Comparison of ENCODE assay signal across 26 mouse cellular contexts in genomic region chr6:28090981-28091380, GRCm38 (mm10). TPM values are rescaled to one million over a fixed set of nuclear protein-coding genes. Genes with fewer than 3 reads are reported as not detected.
"Had no signal": no experiment of that assay in that cellular context is flagged by ENCODE, and none has a peak within 500 bp of the region (broad histone marks: within the 10 kb centered on the region; RNA-seq: fewer than 3 reads in every experiment).

No protein-coding gene starts in this region.

- H3K4me1 ChIP-seq: heart, embryonic 10.5 days; heart, embryonic 12.5 days; hindbrain, embryonic 10.5 days; hindbrain, embryonic 13.5 days; hindbrain, embryonic 15.5 days; kidney, embryonic 15.5 days; limb, embryonic 10.5 days; limb, embryonic 12.5 days; liver, embryonic 13.5 days had no signal

- DNase-seq: gastrocnemius, adult 2 months; gastrocnemius, postnatal 10 days; gastrocnemius, postnatal 25 days; heart, adult 18-20 months; heart, postnatal 10 days; heart, postnatal 4 days; kidney, adult 11 months; kidney, adult 2 months; kidney, adult 9 months; kidney, postnatal 14 days; kidney, postnatal 4 days; liver; liver, embryonic 13.5 days had no signal

- H3K4me3 ChIP-seq: gastrocnemius, adult 2 months; heart, embryonic 10.5 days; heart, embryonic 12.5 days; hindbrain, embryonic 10.5 days; hindbrain, embryonic 13.5 days; hindbrain, embryonic 15.5 days; kidney, embryonic 15.5 days; layer of hippocampus, adult 2 months; limb, embryonic 10.5 days; limb, embryonic 12.5 days; liver, embryonic 13.5 days had no signal

- H3K27ac ChIP-seq: gastrocnemius, adult 2 months; heart, embryonic 10.5 days; hindbrain, embryonic 10.5 days; hindbrain, embryonic 13.5 days; hindbrain, embryonic 15.5 days; hindbrain, postnatal 0 days; kidney, embryonic 15.5 days; kidney, postnatal 0 days; layer of hippocampus, adult 2 months; limb, embryonic 10.5 days; limb, embryonic 12.5 days; liver, embryonic 13.5 days had no signal

RNA-seq across cellular contexts. Expression of gene Grm8, which starts 44.0 kb away (rescaled TPM):
- total RNA-seq: granulocyte monocyte progenitor cell, adult 5-6 weeks; heart, adult 18-20 months; heart, adult 8-10 months; heart, postnatal 4 days had no signal
- polyA plus RNA-seq: kidney, adult 2 months had no signal
